Mouse (Mus musculus): ENCODE results near the gene Map3k7. TPM values are rescaled to one million over a fixed set of nuclear protein-coding genes. Genes with fewer than 3 reads are reported as not detected.

The Map3k7 gene
- total and polyA plus RNA-seq, 3 experiments = 31.2 to 54.2 TPM; not detected in 1

DNA sequence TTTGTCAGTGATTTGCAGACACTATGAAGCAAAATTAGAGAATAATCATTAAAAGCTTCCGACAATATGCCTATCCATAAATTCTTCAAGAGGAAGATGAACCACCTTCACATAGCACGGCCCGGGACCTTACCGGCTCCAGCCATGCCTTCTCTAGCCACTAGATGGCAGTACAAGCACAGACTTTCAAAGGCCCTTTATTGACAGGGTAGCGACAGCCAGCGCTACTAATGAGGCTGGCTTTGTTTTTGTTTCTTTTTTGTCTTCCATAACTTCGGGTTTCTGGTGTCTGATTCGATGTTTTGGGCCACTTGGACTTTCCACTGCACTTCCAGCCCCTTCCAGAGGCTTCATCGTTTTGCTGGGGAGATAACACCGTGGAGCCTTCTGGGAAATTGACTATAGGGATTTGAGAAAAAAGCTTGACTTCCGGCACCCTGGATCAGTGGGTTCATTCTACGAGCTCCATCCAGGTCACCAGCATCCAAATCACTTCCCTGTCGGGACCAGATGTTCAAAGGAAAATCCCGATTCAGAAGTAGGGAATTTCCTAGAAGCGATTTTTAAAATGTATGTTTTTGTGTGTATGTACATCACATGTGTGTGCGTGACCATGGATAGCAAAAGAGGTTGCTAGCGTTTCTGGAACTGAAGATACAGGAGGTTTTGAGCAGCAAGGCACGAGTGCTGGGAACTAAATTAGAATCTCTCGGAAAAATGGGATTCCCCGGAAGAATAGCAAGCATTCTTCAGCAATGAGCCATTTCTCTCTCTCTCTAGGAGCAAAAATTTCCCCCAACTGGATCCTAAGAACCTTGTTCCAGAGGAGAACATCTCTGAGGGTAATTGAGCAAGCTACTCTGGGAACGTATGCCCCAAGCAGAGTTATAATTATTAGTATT, 91.5 kb downstream of the Map3k7 start (continued):
- no peak for TF ChIP-seq CHD1 (IDR thresholded peaks at IDR 0.05; ENCODE audit: low read depth, low read length)
- TF ChIP-seq POLR2AphosphoS5 (IDR thresholded peaks at IDR 0.05; ENCODE audit: borderline replicate concordance, low read depth, low read length) = no peak

DNA sequence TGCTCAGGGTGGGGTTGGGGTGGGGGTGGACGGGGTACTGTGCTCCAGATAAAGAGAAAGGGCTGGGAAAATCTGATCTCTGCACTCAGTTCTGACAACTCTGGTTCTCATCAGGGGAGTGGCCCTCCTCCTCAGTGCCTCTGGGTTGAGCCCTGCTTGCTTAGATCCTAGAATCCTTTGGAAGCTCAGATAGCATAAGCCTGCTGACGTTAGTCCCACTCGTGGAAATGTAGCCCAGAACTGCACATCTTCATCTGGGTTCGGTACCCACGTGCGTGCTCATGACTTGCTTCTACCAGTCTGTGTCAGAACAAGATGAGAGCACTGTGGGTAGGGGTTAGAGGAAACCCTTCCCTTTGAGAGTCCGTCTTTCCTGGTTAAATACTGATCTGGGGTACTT, 92.5 kb downstream of the Map3k7 start:
- no peak overlapping the region for H3K27ac ChIP-seq (ENCODE audit: control insufficient read depth, low read depth, low read length)
- TF ChIP-seq POLR2AphosphoS5 (IDR thresholded peaks at IDR 0.05; ENCODE audit: borderline replicate concordance, low read depth, low read length) (no peak), MXI1 (IDR thresholded peaks at IDR 0.05; ENCODE audit: low read depth, low read length) (no peak), KAT2A (conservative IDR thresholded peaks at IDR 0.05; ENCODE audit: low read depth, low read length) (no peak), MAFK (IDR thresholded peaks at IDR 0.05; ENCODE audit: borderline replicate concordance, low read depth, low read length) (no peak), EP300 (IDR thresholded peaks at IDR 0.05; ENCODE audit: low read depth in 1 of 2, low read length in 2 of 2) (no peak)
- DNase-seq (ENCODE audit: low read depth, low spot score) = no peak
- H3K79me2 ChIP-seq (ENCODE audit: control insufficient read depth, insufficient read depth, low read length, poor library complexity) = no peaks in the 10 kb centered on the region
- no peak overlapping the region for H3K4me3 ChIP-seq (ENCODE audit: control insufficient read depth in 1 of 2, insufficient read depth in 1 of 2, low read depth in 2 of 2, low read length in 2 of 2)
- H3K36me3 ChIP-seq (ENCODE audit: control insufficient read depth in 1 of 2, insufficient read depth in 2 of 2, low read length in 2 of 2) = no peaks in the 10 kb centered on the region
- no peaks in the 10 kb centered on the region for H3K9me3 ChIP-seq (replicated peaks; ENCODE audit: insufficient read depth, low read length)
- peaks cover 2 to 6% of the 10 kb centered on the region in 2 experiments; a peak in 3 of 4 replicates for H3K27me3 ChIP-seq (ENCODE audit: control insufficient read depth in 1 of 2, insufficient read depth in 2 of 2, low read length in 2 of 2)
- H3K9ac ChIP-seq (ENCODE audit: control insufficient read depth, low read depth, low read length, poor library complexity, severe bottlenecking) = no peak overlapping the region
- no peaks in the 10 kb centered on the region; a peak in 1 of 4 replicates for H3K4me1 ChIP-seq (ENCODE audit: control insufficient read depth in 1 of 2, insufficient read depth in 2 of 2, low read length in 2 of 2)

DNA sequence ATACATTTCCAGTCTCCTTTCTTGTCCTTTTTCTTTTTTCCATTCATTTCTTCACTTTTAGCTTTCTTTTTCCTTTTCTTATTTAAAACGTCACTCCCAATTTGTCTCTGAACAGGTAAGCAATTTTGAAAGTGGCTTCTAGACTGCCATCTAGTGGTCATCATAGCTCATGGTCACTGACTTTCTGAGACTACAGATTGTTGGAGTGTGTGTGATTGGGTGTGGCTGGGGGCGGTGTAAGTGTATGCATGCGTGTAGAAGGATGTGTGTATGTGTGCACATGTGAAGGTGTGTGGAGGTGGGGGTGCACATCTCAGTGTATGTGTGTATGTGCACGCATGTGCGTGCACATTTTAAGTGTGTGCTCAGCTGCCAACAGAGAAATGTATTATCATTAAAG, 93.2 kb downstream of the Map3k7 start:
- peak; percentile 62 for DNase-seq (ENCODE audit: low read depth, low spot score)
- H3K27me3 ChIP-seq (ENCODE audit: control insufficient read depth in 1 of 2, insufficient read depth in 2 of 2, low read length in 2 of 2) = peaks cover 2 to 6% of the 10 kb centered on the region in 2 experiments; a peak in 3 of 4 replicates
- no peaks in the 10 kb centered on the region for H3K79me2 ChIP-seq (ENCODE audit: control insufficient read depth, insufficient read depth, low read length, poor library complexity)
- TF ChIP-seq MAFK (IDR thresholded peaks at IDR 0.05; ENCODE audit: borderline replicate concordance, low read depth, low read length) (no peak), EP300 (IDR thresholded peaks at IDR 0.05; ENCODE audit: low read depth in 1 of 2, low read length in 2 of 2) (no peak), SMC3 (IDR thresholded peaks at IDR 0.05; ENCODE audit: low read depth, low read length) (peak; percentile 74), TAL1 (IDR thresholded peaks at IDR 0.05; ENCODE audit: low read length) (no peak), TBP (IDR thresholded peaks at IDR 0.05; ENCODE audit: low read depth, low read length) (no peak), CTCF (IDR thresholded peaks at IDR 0.05 in 2 of 3, conservative IDR thresholded peaks at IDR 0.05 in 1 of 3; ENCODE audit: control insufficient read depth in 1 of 3, insufficient read depth in 1 of 3, low read depth in 2 of 3, low read length in 3 of 3, poor library complexity in 1 of 3, severe bottlenecking in 1 of 3) (peak; percentile 36 to 76 (median 63); a peak in 5 of 6 replicates), RAD21 (IDR thresholded peaks at IDR 0.05; ENCODE audit: low read depth, low read length) (peak; percentile 45), MAZ (IDR thresholded peaks at IDR 0.05; ENCODE audit: low read depth, low read length) (no peak)
- H3K27ac ChIP-seq (ENCODE audit: control insufficient read depth, low read depth, low read length) = no peak overlapping the region
- H3K9me3 ChIP-seq (replicated peaks; ENCODE audit: insufficient read depth, low read length) = no peaks in the 10 kb centered on the region
- H3K9ac ChIP-seq (ENCODE audit: control insufficient read depth, low read depth, low read length, poor library complexity, severe bottlenecking) = no peak overlapping the region
- H3K4me3 ChIP-seq (ENCODE audit: control insufficient read depth in 1 of 2, insufficient read depth in 1 of 2, low read depth in 2 of 2, low read length in 2 of 2) = no peak overlapping the region
- no peaks in the 10 kb centered on the region; a peak in 1 of 4 replicates for H3K4me1 ChIP-seq (ENCODE audit: control insufficient read depth in 1 of 2, insufficient read depth in 2 of 2, low read length in 2 of 2)
- no peaks in the 10 kb centered on the region for H3K36me3 ChIP-seq (ENCODE audit: control insufficient read depth in 1 of 2, insufficient read depth in 2 of 2, low read length in 2 of 2)
